Mouse (Mus musculus) thymus, adult 2 months (tissue): ENCODE measurements around the gene Gabarapl1.

Experiments
- CTCF ChIP-seq: fragments of 200-500 bp; IDR thresholded peaks from 2 replicates; pipeline ENCODE4 v1.5.1; 2012; ENCODE audit warnings: mild to moderate bottlenecking, control low read depth, low read length, moderate library complexity, borderline replicate concordance; ENCODE audit not compliant: control insufficient read depth, poor library complexity, insufficient read depth; ENCODE audit errors: extremely low read depth
- POLR2A ChIP-seq: fragments of 200-500 bp; IDR thresholded peaks from 2 replicates; pipeline ENCODE4 v1.6.1; 2012; ENCODE audit warnings: mild to moderate bottlenecking, low read length, control low read depth, moderate library complexity; ENCODE audit not compliant: control insufficient read depth, poor library complexity, insufficient read depth; ENCODE audit errors: extremely low read depth

- TF ChIP-seq CTCF, result no peak
- no peak for TF ChIP-seq POLR2A
Observed at GRCm38 (mm10) chr6:129497345-129498218, 35.4 kb upstream of the Gabarapl1 start.
